Mouse (Mus musculus) embryonic facial prominence, embryonic 11.5 days (tissue): ENCODE measurements around the gene Pnpla2. TPM values are rescaled to one million over a fixed set of nuclear protein-coding genes. Genes with fewer than 3 reads are reported as not detected.

Experiments used
- ATAC-seq: fragments of 200-750 bp; cut with Nextera tagmentation; replicated peaks from 2 replicates; pipeline ENCODE4 v1.8.0; 2017; ENCODE audit warnings: low read depth; ENCODE audit not compliant: insufficient number of reproducible peaks, low FRiP score, low TSS enrichment
- DNase-seq: peaks from one replicate; pipeline ENCODE4 v3.0.0-alpha.2; 2015; ENCODE audit warnings: low spot score
- H3K27ac ChIP-seq: fragments of 300-500 bp; sonication (generic); replicated peaks from 2 replicates; pipeline ENCODE4 v1.5.1; 2014; ENCODE audit warnings: mild to moderate bottlenecking, low read depth, low read length, control low read depth
- H3K27me3 ChIP-seq: fragments of 300-500 bp; sonication (generic); 2 replicates; pipeline ENCODE4 v1.6.1; 2014; ENCODE audit warnings: mild to moderate bottlenecking, low read length, moderate library complexity, mixed read lengths; ENCODE audit not compliant: control insufficient read depth, insufficient read depth
- H3K36me3 ChIP-seq: fragments of 300-500 bp; sonication (generic); replicated peaks from 2 replicates; pipeline ENCODE4 v1.6.1; 2014; ENCODE audit warnings: low read depth, mild to moderate bottlenecking, low read length, moderate library complexity, mixed read lengths; ENCODE audit not compliant: control insufficient read depth, insufficient read depth
- H3K4me1 ChIP-seq: fragments of 300-500 bp; sonication (generic); 2 replicates; pipeline ENCODE4 v1.6.1; 2014; ENCODE audit warnings: low read length, mixed read lengths; ENCODE audit not compliant: control insufficient read depth, insufficient read depth
- H3K4me2 ChIP-seq: fragments of 300-500 bp; sonication (generic); 2 replicates; pipeline ENCODE4 v1.6.1; 2014; ENCODE audit warnings: low read depth, mild to moderate bottlenecking, control low read depth, low read length, moderate library complexity
- H3K4me3 ChIP-seq: fragments of 300-500 bp; sonication (generic); 2 replicates; pipeline ENCODE4 v1.5.1; 2014; ENCODE audit warnings: low read depth, low read length, control low read depth
- H3K9ac ChIP-seq: fragments of 300-500 bp; sonication (generic); replicated peaks from 2 replicates; pipeline ENCODE4 v1.6.1; 2014; ENCODE audit warnings: mild to moderate bottlenecking, control low read depth, low read length
- H3K9me3 ChIP-seq: fragments of 300-500 bp; sonication (generic); replicated peaks from 2 replicates; pipeline ENCODE4 v1.6.1; 2016; ENCODE audit warnings: mild to moderate bottlenecking, low read length, inconsistent platforms, mixed read lengths; ENCODE audit not compliant: control insufficient read depth
- WGBS: fragments of 180-500 bp; shearing (Covaris S2); extraction: QIAGEN DNeasy Blood & Tissue Kit; methylation state at CpG from one replicate; pipeline ENCODE4 v1.1.7; 2014; 5-methylcytosine and 5-hydroxymethylcytosine counted together
- polyA plus RNA-seq: library from polyadenylated mRNA; unstranded; fragments of >200 nt; fragmentation: Nextera tagmentation; extraction: Ambion mirVana; gene quantifications from 2 replicates; pipeline ENCODE4 v1.2.1, GENCODE M21; 2014

Gene Pnpla2
- polyA plus RNA-seq, 1 experiment from 2014 or later, result 11.1 TPM

DNA sequence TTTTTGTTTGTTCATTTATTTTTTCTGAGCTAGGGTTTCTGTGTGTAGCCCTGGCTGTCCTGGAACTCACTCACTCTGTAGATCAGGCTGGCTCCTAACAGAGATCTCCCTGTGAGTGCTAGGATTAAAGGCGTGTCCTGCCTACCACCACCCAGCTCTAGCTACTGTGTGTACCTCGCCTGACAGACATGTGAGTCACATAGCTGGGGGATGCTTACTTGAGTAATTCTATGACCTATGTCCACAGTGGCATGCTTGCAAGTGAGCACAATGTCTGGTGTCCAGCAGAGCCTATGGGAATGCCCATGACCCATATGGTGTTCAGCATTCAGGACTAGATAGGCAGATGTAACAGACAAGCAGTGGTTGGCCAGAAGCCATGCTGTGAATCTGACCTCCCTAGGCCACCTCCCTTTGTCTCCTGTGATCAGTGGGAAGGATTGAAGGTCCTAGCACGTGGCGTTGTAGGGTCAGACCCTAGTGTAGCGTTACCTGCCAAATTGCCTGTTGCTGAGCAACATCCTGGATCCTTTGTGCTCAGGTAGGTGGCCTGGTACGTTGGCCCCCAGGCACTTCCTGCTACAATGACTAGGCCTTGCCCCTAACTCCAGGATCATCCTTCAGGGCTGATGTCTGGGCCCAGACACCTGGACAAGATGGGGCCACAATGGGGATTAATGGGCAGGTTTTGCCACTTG, 38.7 kb upstream of the Pnpla2 start:
- Histone ChIP-seq H3K9ac (no peak overlapping the region), H3K4me1 (no peaks in the 10 kb centered on the region), H3K9me3 (no peaks in the 10 kb centered on the region), H3K27ac (no peak overlapping the region), H3K27me3 (no peaks in the 10 kb centered on the region), H3K4me2 (no peak overlapping the region), H3K4me3 (no peak overlapping the region), H3K36me3 (no peaks in the 10 kb centered on the region)
- ATAC-seq (no peak), DNase-seq (no peak)
- WGBS, result 80% methylated on average over 6 of the region's 6 CpGs

DNA sequence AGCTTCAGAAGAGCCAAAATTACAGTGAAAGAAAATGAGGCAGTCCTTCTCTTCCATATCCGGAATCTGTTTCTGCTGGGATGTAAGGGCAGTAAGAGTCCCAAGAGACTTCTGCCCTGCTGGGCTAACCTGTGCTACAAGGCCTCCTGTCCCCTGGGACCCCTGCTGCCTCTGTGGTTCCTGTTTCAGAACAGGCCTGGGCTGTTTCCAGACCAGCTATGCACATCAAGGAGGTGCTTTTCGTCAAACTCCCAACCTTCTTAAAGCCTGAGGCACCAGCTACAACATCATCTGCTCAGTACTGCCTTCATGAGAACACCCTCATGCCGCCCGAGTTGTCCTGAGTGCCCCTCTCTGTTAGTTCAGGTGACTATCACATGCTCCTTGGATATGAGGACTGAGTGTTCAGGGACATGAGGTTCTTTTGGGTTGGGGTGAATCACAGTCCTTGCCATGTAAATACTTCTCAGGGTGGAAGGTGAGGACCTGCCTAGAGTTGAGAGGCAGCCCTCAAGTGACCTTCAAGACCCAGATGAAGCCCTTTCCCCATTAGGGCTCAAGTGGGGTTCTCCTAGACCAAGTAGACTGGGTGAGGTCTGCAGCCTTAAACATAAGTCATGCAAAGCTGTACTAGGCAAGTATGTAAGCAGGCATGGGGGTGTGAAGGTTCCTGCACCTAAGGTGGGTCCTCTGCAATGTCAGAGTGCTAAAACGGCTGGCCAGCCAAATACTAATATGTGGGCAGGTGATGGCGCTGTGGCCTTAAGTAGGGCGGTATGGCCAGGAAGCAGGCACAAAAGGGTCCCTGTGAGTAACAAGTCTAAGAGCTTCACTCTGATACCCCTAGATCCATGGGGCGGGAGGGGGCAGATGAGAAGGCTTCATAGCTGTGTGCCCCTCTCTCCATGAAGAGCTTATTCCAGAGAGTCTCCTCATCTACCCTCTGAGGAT, 37.0 kb upstream of the Pnpla2 start:
- no peak overlapping the region for H3K27ac ChIP-seq
- no peak for DNase-seq
- ATAC-seq, result no peak
- H3K27me3 ChIP-seq, result no peaks in the 10 kb centered on the region
- H3K4me3 ChIP-seq, result no peak overlapping the region
- WGBS, result 69% methylated on average over 8 of the region's 8 CpGs
- no peak overlapping the region for H3K9ac ChIP-seq
- no peaks in the 10 kb centered on the region for H3K36me3 ChIP-seq
- no peak overlapping the region for H3K4me2 ChIP-seq
- no peaks in the 10 kb centered on the region for H3K9me3 ChIP-seq
- H3K4me1 ChIP-seq, result no peaks in the 10 kb centered on the region

DNA sequence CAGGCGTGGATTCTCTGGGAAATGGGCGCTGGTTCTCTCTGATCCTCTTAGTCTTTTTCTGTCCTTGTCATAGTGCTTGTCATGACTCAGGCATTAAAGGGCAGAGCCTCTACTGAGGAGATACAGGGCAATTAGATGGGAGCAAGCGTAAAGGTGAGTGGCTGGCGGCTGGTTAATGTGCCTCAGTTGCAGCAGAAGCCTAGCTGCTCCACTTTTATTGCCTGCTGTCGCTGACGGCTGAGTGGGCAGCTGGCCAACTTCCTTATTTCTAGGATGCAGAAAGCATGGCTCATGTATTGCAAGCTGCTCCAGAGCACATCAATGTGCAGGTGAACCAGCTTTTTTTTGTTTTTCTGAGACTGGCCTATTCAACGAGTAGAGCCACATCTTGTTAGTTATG, 36.0 kb upstream of the Pnpla2 start:
- WGBS, result 83% methylated on average over 7 of the region's 7 CpGs
- ATAC-seq (no peak), DNase-seq (no peak)
- Histone ChIP-seq H3K27ac (no peak overlapping the region), H3K9me3 (no peaks in the 10 kb centered on the region), H3K4me1 (no peaks in the 10 kb centered on the region), H3K36me3 (no peaks in the 10 kb centered on the region), H3K4me3 (no peak overlapping the region), H3K4me2 (no peak overlapping the region), H3K27me3 (no peaks in the 10 kb centered on the region), H3K9ac (no peak overlapping the region)

DNA sequence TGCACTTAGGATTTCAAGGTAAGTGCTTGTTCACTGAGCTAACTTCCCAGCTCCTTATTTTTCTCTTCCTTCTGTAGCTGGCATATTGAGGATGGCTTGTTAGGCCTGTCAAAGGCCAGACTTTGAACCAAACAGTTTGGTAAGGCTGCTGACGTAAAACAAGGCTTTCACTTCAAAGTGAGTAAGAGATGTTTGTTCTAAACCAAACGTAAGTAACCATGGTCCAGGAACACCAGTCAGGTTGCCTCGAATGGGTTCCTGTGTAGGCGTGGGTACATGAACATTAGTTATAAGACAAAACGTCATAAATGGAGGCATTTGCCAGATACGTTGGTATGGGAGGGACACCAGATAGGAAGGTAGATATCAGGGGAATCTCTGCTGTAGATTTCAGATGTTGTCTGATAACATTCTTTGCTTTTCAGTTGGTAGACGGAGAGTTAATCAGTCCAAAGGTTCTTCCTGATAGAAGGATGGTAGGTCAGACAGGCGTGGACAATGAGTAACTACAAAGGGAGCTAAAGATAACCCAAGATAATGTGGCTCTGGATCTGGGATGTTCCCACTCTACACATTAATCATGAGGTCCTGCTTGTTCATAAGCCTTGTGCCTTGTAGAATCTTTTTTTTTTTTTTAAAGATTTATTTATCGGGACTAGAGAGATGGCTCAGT, 34.8 kb upstream of the Pnpla2 start:
- Histone ChIP-seq H3K4me2 (no peak overlapping the region), H3K9me3 (no peaks in the 10 kb centered on the region), H3K4me3 (no peak overlapping the region), H3K9ac (no peak overlapping the region), H3K27me3 (no peaks in the 10 kb centered on the region), H3K27ac (no peak overlapping the region), H3K36me3 (no peaks in the 10 kb centered on the region), H3K4me1 (no peaks in the 10 kb centered on the region)
- 84% methylated on average over 9 of the region's 9 CpGs for WGBS
- ATAC-seq (no peak), DNase-seq (no peak)

DNA sequence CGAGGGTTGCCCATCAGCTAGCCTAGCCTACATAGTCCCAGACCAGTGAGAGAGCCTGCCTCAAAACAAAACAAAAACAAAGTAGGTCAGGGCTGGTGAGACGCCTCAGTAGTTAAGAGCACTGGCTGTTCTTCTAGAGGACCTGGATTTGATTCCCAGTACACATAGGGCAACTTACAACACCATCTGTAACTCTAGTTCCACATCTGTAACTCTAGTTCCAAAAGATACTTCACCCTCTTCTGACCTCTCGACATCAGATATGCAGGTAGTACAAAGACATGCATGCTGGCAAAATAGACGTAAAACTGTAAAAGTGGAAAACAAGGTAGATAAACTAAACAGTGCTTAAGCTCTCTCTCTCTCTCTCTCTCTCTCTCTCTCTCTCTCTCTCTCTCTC, 31.2 kb upstream of the Pnpla2 start:
- no peak overlapping the region for H3K27ac ChIP-seq
- WGBS, result 66% methylated on average over 4 of the region's 4 CpGs
- no peaks in the 10 kb centered on the region for H3K9me3 ChIP-seq
- no peak overlapping the region for H3K9ac ChIP-seq
- H3K36me3 ChIP-seq, result no peaks in the 10 kb centered on the region
- no peak overlapping the region for H3K4me3 ChIP-seq
- H3K27me3 ChIP-seq, result no peaks in the 10 kb centered on the region
- H3K4me2 ChIP-seq, result no peak overlapping the region
- ATAC-seq (no peak), DNase-seq (no peak)
- H3K4me1 ChIP-seq, result no peaks in the 10 kb centered on the region

DNA sequence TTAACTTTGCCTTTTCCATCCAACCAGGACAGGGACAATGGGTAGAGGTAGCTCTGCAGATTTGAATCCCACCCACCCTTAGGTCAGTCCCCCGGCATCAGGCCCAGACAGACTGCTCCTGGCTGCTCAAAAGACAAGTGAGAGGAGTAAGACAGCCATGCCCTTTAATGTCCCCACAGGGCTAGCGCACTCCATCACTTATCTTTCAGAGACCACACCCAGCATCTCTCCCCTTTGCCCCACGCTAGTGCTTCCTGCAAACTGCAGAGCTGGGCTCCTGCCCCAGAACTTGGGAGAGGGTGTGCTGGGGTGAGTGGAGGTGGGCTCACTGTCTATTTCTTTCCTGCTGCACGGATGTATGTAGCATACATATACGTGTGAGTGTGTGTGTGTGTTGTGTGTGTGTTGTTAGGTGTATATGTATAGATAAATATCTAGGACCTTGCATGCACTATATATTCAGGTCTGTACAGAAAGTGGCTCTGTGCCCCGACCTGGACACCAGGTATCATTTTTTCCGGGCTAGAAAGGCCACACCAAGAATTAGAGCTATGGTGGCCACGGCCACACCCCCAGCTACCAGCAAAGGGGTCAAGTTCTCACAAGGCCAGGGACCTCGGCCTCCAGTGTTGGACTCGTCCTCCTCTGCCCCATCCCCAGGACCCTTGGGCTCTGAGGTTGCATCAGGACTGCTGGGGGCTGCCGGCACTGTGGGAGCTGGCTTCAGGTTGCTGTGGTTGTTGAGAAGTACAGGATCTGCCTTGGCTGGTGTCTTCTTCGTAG, 27.9 kb upstream of the Pnpla2 start:
- 85% methylated on average over 12 of the region's 12 CpGs for WGBS
- H3K9ac ChIP-seq, result no peak overlapping the region
- ATAC-seq (no peak), DNase-seq (no peak)
- no peaks in the 10 kb centered on the region for H3K27me3 ChIP-seq
- no peak overlapping the region for H3K4me3 ChIP-seq
- H3K27ac ChIP-seq, result no peak overlapping the region
- H3K4me2 ChIP-seq, result no peak overlapping the region
- 0 out of 2 replicates have a peak, but pooled peaks cover 5% of the 10 kb centered on the region for H3K4me1 ChIP-seq
- peaks cover 2% of the 10 kb centered on the region; the same call in 1 of the 2 replicates for H3K36me3 ChIP-seq
- no peaks in the 10 kb centered on the region for H3K9me3 ChIP-seq

DNA sequence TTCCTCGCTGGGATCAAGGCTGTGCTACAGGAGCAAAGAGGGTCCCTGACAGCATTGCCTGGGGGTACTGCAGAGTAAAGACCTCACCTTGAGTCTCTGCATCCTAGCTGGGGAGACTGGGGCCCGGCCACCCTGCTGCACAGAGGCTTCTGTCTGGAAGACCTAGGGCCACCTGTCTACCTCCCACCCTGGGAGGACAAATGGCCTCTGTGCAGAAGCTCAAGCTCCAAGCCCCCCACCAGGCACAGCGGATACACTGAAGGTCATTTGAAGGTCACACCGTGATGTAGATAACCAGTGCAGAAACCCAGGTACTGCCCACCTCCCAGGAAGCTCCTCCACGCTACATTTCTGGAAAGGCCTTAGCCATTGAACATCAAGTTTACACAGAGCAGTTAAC, 26.3 kb upstream of the Pnpla2 start:
- Histone ChIP-seq H3K9me3 (no peaks in the 10 kb centered on the region), H3K4me2 (peak overlapping the region; percentile 66; the same call in 1 of the 2 replicates), H3K9ac (no peak overlapping the region), H3K4me1 (0 out of 2 replicates have a peak, but pooled peaks cover 5% of the 10 kb centered on the region), H3K27me3 (no peaks in the 10 kb centered on the region), H3K4me3 (peak overlapping the region; percentile 32; the same call in 1 of the 2 replicates), H3K27ac (no peak overlapping the region), H3K36me3 (peaks cover 2% of the 10 kb centered on the region; the same call in 1 of the 2 replicates)
- ATAC-seq, result no peak
- 54% methylated on average over 5 of the region's 5 CpGs for WGBS
- DNase-seq, result no peak
